Mouse (Mus musculus): ENCODE measurements at regions not wholly inside any gene's neighbourhood (a gene's known extent, or its start where the extent isn't known, plus 50 kb on each side); places are given as distances from the start of the nearest gene placed in this dataset.

GRCm38 (mm10) chr13:107663745-107664144 lies 380.5 kb upstream of the Smim15 start:
- Histone ChIP-seq H3K36me3 (ENCODE audit: control insufficient read depth, insufficient read depth, low read length, poor library complexity, severe bottlenecking) (no peaks in the 10 kb centered on the region), H3K27ac (ENCODE audit: insufficient read depth, low read depth, low read length, poor library complexity, severe bottlenecking) (no peak overlapping the region), H3K4me1 (ENCODE audit: control insufficient read depth in 2 of 2, insufficient read depth in 2 of 2, low read length in 2 of 2, poor library complexity in 1 of 2) (peaks cover 12 to 19% of the 10 kb centered on the region in 2 experiments), H3K9me3 (ENCODE audit: control insufficient read depth, insufficient read depth, low read depth, low read length) (no peaks in the 10 kb centered on the region), H3K4me3 (ENCODE audit: insufficient read depth in 1 of 2, low read depth in 1 of 2, low read length in 2 of 2, poor library complexity in 1 of 2, severe bottlenecking in 1 of 2) (peak overlapping the region in 1 of 2 experiments; percentile 5; a peak in 1 of 4 replicates), H3K9ac (ENCODE audit: insufficient read depth, low read depth, low read length, poor library complexity, severe bottlenecking) (no peak overlapping the region)
- in situ Hi-C loops (cut with MboI; ENCODE audit: low sequenced_read_pairs in 2 of 2, unreplicated experiment in 2 of 2): no loop called here
- DNase-seq (ENCODE audit: low read depth, low spot score): no peak
- no peak for TF ChIP-seq ZNF384 (IDR thresholded peaks at IDR 0.05; ENCODE audit: low read depth, low read length)
- TF ChIP-seq MAFK (IDR thresholded peaks at IDR 0.05; ENCODE audit: insufficient read depth, low read depth, low read length): 0 out of 2 replicates have a peak, but pooled peaks have one; percentile 1
- TF ChIP-seq ZC3H11A (IDR thresholded peaks at IDR 0.05; ENCODE audit: borderline replicate concordance, low read depth, low read length): no peak

GRCm38 (mm10) chr13:107661414-107661813 lies 382.8 kb upstream of the Smim15 start:
- in situ Hi-C loops (cut with MboI; ENCODE audit: low sequenced_read_pairs in 2 of 2, unreplicated experiment in 2 of 2): no loop called here

GRCm38 (mm10) chr13:107645865-107646645 lies 398.2 kb upstream of the Smim15 start:
- Histone ChIP-seq H3K4me3 (ENCODE audit: insufficient read depth in 1 of 2, low read depth in 1 of 2, low read length in 2 of 2, poor library complexity in 1 of 2, severe bottlenecking in 1 of 2) (peak overlapping the region; percentile 11 to 57; a peak in 3 of 4 replicates), H3K27ac (ENCODE audit: insufficient read depth, low read depth, low read length, poor library complexity, severe bottlenecking) (no peak overlapping the region), H3K9me3 (ENCODE audit: control insufficient read depth, insufficient read depth, low read depth, low read length) (no peaks in the 10 kb centered on the region), H3K4me1 (ENCODE audit: control insufficient read depth in 2 of 2, insufficient read depth in 2 of 2, low read length in 2 of 2, poor library complexity in 1 of 2) (peaks cover 2 to 6% of the 10 kb centered on the region in 2 experiments; a peak in 2 of 4 replicates), H3K9ac (ENCODE audit: insufficient read depth, low read depth, low read length, poor library complexity, severe bottlenecking) (0 out of 2 replicates have a peak overlapping the region, but pooled peaks have one; percentile 4), H3K36me3 (ENCODE audit: control insufficient read depth, insufficient read depth, low read length, poor library complexity, severe bottlenecking) (no peaks in the 10 kb centered on the region)
- no peak for DNase-seq (ENCODE audit: low read depth, low spot score)
- in situ Hi-C loops (cut with MboI; ENCODE audit: low sequenced_read_pairs in 2 of 2, unreplicated experiment in 2 of 2): no loop called here
- TF ChIP-seq MAFK (IDR thresholded peaks at IDR 0.05; ENCODE audit: insufficient read depth, low read depth, low read length) (no peak), HCFC1 (IDR thresholded peaks at IDR 0.05; ENCODE audit: borderline replicate concordance, insufficient read depth, low read length) (no peak), CHD2 (IDR thresholded peaks at IDR 0.05; ENCODE audit: low read depth, low read length) (no peak), ZNF384 (IDR thresholded peaks at IDR 0.05; ENCODE audit: low read depth, low read length) (no peak), ZC3H11A (IDR thresholded peaks at IDR 0.05; ENCODE audit: borderline replicate concordance, low read depth, low read length) (no peak)

More at GRCm38 (mm10) chr13:107661414-107661813, 382.8 kb upstream of the Smim15 start:
- no peak overlapping the region for H3K4me3 ChIP-seq (ENCODE audit: insufficient read depth in 1 of 2, low read depth in 1 of 2, low read length in 2 of 2, poor library complexity in 1 of 2, severe bottlenecking in 1 of 2)
- H3K4me1 ChIP-seq (ENCODE audit: control insufficient read depth in 2 of 2, insufficient read depth in 2 of 2, low read length in 2 of 2, poor library complexity in 1 of 2): peaks cover 12 to 19% of the 10 kb centered on the region in 2 experiments
- no peak for DNase-seq (ENCODE audit: low read depth, low spot score)
- H3K9ac ChIP-seq (ENCODE audit: insufficient read depth, low read depth, low read length, poor library complexity, severe bottlenecking): no peak overlapping the region
- no peaks in the 10 kb centered on the region for H3K36me3 ChIP-seq (ENCODE audit: control insufficient read depth, insufficient read depth, low read length, poor library complexity, severe bottlenecking)
- no peaks in the 10 kb centered on the region for H3K9me3 ChIP-seq (ENCODE audit: control insufficient read depth, insufficient read depth, low read depth, low read length)
- TF ChIP-seq HCFC1 (IDR thresholded peaks at IDR 0.05; ENCODE audit: borderline replicate concordance, insufficient read depth, low read length): no peak
- no peak for TF ChIP-seq MAFK (IDR thresholded peaks at IDR 0.05; ENCODE audit: insufficient read depth, low read depth, low read length)
- TF ChIP-seq ZNF384 (IDR thresholded peaks at IDR 0.05; ENCODE audit: low read depth, low read length): peak; percentile 65; the same call in 1 of the 2 replicates
- no peak for TF ChIP-seq CHD2 (IDR thresholded peaks at IDR 0.05; ENCODE audit: low read depth, low read length)
- no peak for TF ChIP-seq ZC3H11A (IDR thresholded peaks at IDR 0.05; ENCODE audit: borderline replicate concordance, low read depth, low read length)
- no peak overlapping the region for H3K27ac ChIP-seq (ENCODE audit: insufficient read depth, low read depth, low read length, poor library complexity, severe bottlenecking)

GRCm38 (mm10) chr13:107645121-107645864 lies 399.0 kb upstream of the Smim15 start:
- H3K27ac ChIP-seq (ENCODE audit: insufficient read depth, low read depth, low read length, poor library complexity, severe bottlenecking): no peak overlapping the region
- H3K4me3 ChIP-seq (ENCODE audit: insufficient read depth in 1 of 2, low read depth in 1 of 2, low read length in 2 of 2, poor library complexity in 1 of 2, severe bottlenecking in 1 of 2): peak overlapping the region; percentile 57 to 61
- no peaks in the 10 kb centered on the region for H3K9me3 ChIP-seq (ENCODE audit: control insufficient read depth, insufficient read depth, low read depth, low read length)
- H3K9ac ChIP-seq (ENCODE audit: insufficient read depth, low read depth, low read length, poor library complexity, severe bottlenecking): 0 out of 2 replicates have a peak overlapping the region, but pooled peaks have one; percentile 34
- H3K4me1 ChIP-seq (ENCODE audit: control insufficient read depth in 2 of 2, insufficient read depth in 2 of 2, low read length in 2 of 2, poor library complexity in 1 of 2): peaks cover 2 to 6% of the 10 kb centered on the region in 2 experiments; a peak in 2 of 4 replicates
- no peak for TF ChIP-seq CHD2 (IDR thresholded peaks at IDR 0.05; ENCODE audit: low read depth, low read length)
- no peak for DNase-seq (ENCODE audit: low read depth, low spot score)
- in situ Hi-C loops (cut with MboI; ENCODE audit: low sequenced_read_pairs in 2 of 2, unreplicated experiment in 2 of 2): no loop called here
- no peaks in the 10 kb centered on the region for H3K36me3 ChIP-seq (ENCODE audit: control insufficient read depth, insufficient read depth, low read length, poor library complexity, severe bottlenecking)
